Mouse (Mus musculus): ENCODE data around the gene Atp2a2.
A peak's percentile ranks its signal among the peaks of the same experiment; 100 is the strongest.

The Atp2a2 gene

DNA sequence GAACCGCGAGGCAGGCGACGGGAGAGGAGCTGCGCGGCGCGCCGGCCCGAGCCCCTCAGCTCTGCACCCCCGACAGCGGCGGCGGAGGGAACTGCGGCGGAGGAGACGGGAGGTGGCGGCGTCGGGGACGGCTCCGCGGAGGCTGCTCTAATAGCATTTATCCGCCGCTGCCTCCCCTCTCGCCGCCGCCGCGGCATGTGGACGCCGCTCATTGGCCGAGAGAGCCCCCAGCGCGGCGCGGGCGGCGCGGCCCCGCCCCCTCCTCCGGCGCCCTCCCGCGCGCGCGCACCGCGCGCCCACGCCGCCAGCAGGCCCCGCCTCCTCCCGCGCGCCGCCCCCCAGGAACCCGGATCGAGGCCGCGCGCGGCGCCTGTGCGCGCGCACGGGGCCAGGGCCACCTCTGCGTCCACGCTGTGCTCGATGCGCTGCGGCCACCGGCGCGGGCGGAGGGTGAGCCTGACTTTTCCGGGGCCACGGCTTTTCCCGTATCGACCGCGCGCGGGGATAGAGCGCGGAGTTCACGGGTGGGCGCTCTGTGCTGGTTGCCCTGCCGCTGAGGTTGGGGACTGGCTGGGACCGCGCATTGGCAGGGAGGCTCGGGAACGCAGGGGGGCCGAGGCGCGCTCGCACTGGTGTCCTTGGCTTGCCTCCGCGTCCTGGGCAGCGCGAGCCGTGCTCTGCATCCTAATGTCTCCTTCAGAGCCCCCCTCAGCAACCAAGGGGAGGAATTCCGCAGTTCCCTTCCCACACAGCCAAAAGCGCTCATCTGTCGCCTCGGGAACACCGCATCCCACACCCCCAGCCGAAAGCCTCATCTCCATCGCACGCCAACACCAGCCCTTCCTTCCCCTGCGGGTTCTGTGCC lies at the start of gene Atp2a2:
Gene Atp2a2, minus strand, starts transcription at position 149 of the 865 bp plus-strand sequence.
- peak; percentile 59 for DNase-seq (ENCODE audit: low read depth, low spot score)

DNA sequence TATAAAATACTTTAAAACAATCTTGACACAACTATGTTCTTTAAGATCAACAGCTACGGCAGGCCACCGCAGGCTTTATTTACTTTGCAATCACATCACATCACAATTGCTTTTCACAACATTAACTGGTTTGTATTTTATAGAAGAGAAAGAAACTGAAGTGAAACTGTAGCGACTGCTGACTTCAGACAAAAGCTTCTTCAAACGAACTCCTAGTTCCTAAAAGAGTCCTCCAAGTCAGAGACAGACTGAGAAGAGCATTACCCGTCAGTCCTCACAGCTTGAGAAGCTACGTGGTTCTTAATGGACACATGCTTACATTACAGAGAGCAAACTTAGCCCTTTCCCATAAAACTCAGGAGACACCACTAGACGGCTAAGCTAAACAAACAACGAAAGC lies 48.4 kb upstream of the Atp2a2 start:
- DNase-seq (ENCODE audit: low read depth, low spot score): no peak

DNA sequence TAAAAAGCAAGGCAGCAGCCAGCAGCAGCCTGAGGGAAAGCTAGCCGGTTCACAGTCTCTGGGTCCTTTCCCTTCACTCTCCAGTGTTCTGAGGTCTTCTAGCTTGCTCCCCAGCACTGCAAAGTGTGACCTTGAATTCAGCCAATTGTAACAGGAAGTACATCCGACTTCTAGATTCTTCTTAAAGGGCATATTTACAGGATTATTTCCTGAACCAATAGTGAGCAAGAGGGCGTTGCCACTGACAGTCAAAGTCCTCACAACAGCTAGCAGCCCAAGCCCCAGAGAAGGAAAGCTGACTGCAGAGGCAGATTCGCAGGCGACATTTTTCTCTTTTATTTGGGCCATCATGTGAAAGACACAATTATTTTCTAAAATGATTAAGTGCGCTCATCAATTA lies 46.6 kb upstream of the Atp2a2 start:
- no peak for DNase-seq (ENCODE audit: low read depth, low spot score)

DNA sequence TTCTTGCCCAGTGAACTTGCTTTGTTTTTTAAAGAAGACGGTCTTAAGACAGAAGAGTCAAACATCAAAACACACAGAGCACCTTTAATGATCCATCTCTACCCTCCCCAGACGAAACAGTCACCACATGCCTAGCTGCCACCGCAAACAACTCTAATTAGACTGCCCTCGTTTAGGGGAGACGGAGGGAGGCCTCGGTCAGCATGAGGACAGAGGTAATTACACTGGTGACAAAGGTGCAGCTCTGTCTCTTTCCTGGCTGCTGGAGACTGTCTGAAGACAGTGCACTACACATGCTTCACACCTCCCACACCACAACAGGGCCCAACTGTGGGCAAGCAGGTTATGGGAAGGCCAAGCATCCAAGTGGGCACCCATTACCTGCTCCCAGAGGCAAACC lies 45.8 kb upstream of the Atp2a2 start:
- no peak for DNase-seq (ENCODE audit: low read depth, low spot score)

DNA sequence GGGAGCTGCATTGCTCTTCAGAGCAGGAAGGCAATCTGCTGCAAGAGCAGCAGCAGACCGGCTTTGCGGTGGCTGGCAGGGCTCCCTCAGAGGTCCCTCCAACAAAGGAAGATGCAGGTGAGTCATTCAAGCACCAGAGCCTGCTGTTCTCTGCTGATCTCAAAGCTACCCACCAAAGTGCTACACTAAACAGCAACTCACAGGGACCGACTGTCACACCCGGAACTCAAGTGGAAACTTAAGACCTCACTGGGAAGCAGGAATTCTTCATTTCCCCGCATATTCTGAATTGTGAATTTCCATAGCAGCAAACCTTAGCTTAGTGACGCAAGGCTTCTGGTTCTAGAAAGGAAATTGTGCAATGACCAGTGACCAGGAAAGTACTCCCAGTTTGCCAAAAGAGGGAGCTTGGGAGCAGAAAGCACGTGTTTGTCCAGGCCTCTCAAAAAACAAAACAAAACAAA lies 45.3 kb upstream of the Atp2a2 start:
- no peak for DNase-seq (ENCODE audit: low read depth, low spot score)

DNA sequence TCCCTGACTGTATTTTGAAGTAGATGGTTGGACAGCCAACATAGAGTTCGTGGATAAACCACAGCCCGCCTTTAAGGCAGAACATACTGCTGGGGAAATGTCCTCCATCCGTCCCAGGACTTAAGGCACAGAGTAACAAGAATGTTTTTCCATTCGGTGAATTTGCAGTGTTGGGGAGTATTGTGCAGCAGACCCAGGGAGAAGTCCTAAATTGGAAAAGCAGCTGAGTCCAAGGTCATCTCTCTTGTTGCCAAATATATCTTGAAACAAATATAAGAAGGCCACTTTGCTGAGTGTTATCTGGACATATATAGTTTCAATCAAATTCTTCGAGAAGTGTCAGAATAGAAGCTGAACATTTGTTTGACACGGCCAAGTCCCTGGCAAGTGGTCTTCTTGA lies 41.4 kb upstream of the Atp2a2 start:
- no peak for DNase-seq (ENCODE audit: low read depth, low spot score)

DNA sequence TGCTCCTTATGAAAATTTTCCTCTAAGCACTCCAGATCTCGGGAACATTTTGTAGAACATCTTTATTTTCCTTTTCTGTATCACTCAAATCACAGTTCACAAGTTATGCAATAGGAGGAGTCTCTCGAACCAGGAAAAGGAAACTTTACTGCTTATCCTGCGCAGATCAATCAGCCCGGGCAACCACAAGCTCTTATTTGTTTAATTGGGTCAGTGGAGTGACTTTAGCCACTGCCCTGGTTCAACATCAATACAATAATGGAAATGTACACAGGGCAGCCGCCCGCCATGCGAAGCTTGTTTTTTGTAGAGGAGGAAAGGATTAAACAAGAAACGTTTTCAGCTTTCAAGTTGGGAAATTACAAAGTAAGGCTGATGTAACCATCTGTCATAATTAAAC lies 39.8 kb upstream of the Atp2a2 start:
- no peak for DNase-seq (ENCODE audit: low read depth, low spot score)

DNA sequence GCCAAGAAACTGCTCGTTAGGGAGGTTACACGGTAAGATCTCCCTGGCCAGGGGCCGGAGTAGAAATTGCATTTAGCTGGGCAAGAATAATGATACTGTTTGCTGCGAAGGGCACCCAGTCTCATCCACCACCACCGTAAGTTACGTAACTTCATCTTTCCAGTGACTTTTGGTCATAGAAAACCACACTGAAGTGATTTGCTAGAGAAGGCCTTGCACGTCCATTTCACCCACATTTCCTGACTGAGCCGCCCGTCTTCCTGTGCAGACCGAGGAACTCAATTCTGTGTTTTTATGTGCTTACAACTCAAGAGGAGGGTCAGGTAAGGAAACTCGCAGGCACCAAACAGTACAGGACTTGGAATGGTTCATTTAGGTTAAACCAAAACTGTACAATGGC lies 36.1 kb upstream of the Atp2a2 start:
- DNase-seq (ENCODE audit: low read depth, low spot score): no peak

DNA sequence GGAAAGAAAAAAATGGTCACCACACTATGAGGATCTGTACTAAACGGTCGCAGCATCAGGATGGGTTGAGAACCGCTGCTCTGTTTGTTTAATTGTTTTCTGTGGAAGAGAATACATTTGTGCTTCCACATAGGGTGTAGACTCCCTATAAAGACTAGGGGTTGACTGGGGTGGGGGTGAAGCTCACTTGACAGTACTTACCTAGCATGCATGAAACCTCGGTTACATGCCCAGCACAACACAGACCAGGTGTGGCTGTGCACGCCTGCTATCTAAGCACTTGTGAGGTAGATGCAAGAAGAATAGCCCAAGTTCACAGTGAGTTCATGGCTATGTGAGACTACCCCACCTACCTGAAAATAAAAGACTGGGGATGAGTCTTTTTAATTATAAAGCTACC lies 35.6 kb upstream of the Atp2a2 start:
- DNase-seq (ENCODE audit: low read depth, low spot score): no peak

DNA sequence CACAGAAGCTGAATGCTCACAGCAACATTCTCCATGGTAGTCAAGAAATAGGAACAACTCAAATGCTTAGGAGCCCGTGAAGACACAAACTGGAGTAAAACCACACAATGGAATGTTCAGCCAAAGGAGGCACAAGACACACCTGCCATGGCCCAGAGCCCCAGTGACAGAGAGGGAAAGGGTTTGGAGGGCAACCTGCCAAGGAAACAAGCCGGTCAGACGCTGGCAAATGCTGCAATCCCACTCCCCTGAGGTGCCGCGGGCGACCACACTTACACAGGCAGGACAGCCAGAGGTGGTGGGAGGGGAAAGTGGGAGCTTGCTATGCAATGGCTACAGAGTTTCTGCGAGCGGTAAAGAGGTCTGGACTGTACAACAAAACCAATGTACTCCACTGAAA lies 31.9 kb upstream of the Atp2a2 start:
- no peak for DNase-seq (ENCODE audit: low read depth, low spot score)

DNA sequence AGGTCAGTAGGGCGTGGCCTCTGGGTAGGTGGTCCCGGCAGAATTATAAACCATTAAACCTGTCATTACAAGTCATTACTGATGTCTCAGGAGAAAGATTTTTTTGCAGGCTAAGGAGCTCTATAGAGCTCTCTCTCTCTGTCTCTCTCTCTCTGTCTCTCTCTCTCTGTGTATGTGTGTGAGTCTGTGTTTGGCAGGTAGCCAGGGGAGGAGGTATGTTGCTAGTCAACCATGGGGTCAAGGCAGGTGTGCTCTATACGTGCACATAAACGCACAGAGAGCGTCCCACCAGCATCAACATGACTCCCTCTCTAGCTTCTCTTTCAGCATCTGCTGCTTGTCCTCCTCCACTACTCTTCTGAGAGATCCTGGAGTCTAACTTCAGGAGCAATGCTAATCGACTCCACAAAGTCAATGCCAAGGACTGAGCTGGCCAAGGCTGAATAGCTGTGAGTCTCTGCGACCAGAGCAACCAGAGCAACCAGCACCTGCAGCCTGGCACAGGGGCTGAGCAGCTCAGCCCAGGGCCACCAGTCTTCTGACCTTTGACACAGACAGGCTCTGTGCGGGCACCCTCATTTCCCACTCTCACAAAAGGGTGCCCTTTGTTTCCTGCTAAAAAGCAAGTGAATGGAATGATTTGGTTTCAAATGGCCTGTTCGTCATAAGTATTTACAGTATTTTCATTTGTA lies 28.0 kb upstream of the Atp2a2 start:
- no peak for DNase-seq (ENCODE audit: low read depth, low spot score)

DNA sequence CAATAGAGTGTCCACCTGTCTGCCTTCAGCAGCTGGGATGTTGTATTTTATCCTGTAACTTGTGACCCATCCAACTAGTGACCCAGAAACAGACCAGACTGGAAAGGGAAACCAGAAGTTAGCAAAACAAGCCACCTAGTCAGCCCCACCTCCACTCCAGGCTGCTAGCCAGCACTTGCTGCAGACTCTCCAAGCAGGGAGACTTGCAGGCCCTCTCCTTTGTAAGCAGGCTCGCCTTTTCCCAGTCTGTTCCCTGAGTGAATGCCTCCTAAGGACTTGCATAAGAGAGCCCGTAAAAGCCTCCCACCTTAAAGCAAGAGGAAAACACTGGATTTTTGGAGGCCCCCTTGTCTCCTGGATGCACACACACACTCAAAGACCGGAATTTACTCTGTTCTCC lies 27.3 kb upstream of the Atp2a2 start:
- no peak for DNase-seq (ENCODE audit: low read depth, low spot score)

DNA sequence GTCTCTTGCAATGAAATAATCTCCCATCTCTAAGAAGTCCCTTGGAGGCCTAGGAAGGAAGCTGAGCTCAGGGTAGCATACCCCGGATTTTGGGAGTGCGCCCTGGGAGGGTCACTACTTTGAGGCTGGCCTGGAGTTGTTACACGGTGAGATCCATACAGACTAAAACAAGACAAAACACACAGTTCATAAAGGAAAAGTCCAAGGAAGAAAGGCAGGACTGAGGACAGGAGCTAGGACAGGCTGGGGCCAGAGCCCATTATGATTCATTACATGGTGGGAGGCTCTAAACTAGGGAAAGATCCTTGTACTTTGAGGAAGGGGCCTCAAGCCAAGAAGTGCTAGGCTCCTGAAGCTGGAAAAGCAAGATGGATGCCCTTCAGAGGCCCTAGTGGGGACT lies 26.6 kb upstream of the Atp2a2 start:
- no peak for DNase-seq (ENCODE audit: low read depth, low spot score)

DNA sequence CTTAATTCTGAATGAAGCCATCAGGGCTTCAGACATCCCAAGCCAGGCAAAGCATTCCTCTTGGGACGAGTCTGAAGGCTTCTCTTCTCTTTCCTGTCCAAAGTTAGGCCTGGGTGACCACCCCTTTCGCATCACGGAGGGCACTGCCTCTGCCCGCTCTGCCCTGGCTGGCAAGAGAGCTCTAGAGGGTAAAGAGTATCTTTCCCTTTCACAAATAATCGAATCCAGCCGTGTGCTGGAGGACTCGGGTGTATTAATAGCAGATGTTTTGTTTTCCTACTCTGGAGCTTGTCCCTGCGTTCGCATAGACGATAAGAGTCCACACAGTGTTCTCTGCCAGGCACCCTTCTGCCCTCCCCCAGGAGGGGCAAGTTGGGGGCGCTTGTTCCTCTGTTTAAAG lies 25.7 kb upstream of the Atp2a2 start:
- DNase-seq (ENCODE audit: low read depth, low spot score): no peak

DNA sequence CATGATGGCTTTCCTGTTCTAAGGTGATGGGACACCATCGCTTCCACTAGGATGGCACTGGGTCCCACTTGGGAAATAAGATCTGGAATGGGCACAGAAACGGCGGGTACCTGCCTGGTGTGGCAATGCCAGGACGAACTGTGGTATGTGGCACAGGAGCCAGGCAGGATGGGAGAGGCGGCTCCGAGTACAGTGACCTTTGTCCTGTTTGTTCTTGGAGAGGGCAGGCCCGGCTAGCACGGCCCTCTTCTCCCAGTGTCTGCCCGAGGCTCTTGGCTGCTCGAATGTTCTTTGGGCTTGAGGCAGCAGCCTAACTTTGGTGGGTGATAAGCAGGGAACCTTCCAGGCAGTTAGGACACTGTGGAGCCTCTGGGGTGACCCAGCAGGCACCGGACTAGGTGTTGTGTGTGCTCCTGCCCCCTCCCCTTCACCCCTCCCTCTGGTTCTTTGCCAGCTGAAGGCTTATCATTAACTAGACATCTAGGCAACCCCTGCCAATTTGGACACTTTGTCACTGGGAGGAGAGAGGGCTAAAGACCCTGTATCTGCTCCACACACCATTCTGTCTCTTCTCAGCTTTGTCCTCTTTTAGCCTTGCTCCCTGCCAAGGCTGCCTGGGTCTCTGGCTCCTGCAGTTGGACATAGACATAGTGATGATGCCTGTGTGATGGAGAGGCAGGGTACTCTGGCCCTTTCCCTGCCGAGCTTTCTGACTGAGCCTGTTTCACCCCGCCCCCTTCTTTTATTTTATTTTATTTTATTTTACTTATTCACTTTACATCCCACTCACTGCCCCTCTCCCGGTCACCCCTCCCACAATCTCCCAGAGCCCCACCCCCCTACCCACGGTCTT lies 25.1 kb upstream of the Atp2a2 start:
- no peak for DNase-seq (ENCODE audit: low read depth, low spot score)

DNA sequence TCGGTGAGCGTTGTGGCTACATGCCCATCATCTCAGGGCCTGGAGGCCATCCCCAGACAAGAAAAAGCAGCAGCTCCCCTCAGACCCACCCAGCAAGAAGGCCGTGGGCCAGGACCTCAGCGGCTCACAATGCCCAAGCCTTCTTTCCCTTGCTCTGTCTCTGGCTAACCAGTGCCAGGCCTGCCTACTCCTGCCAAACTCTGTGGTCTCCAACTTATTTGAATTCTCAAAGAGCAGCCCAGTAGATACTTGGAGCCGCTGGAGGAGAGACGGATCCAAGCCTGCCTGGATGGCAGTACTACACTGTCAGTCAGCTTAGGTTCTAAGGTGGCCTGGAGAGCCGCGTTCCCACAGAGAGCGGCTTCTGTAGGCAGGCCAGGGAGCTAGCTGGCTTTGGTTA lies 24.4 kb upstream of the Atp2a2 start:
- no peak for DNase-seq (ENCODE audit: low read depth, low spot score)

DNA sequence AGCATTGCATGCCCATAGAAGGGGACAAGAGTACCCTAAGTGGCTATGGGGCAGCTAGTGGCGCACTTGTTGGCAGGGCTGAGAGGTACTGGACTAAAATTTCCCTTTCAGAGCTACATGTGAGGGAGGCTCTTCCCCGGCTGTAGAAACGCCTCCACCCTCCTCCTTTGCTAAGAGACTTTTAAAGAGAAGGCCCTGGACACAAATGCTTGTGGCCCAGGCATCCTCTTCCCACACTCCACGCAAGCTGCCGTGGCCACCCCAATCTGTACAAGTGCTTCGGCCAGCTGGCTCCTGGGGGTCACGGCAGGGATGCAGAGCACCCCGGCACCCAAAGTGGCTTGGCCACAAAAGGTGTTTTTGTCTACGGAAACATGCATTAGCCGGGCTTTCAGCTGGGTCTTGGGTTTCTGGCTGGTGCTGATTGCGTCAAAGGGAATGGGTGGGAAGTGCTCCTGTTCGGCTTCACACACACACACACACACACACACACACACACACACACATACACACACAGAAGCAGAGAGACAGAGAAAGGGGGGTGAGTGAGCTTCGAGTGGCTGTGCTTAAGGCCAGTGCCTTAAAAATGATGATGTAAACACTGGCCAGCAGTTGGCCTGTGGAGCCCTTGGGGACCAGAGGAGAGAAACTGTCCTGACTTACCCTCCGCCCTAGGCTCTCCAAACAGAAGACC lies 23.4 kb upstream of the Atp2a2 start:
- no peak for DNase-seq (ENCODE audit: low read depth, low spot score)

DNA sequence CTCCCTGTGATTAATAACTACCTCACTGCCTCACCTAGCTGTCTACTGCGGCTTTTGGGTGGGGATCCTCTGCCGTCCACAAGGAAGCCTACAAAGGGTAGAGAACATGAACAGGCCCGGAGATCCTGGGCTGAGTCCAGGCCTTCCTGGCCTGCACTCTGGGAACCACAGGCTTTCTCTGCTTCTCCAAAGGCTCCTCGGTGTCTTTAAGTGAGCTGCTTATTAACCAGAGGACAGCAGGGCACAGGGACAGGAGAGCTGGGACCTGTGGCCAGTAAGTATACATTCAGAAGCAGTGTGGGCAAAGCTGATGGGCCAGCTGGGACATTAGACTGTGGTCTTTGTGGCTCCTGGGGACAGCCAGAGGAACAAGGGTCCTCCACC lies 22.8 kb upstream of the Atp2a2 start:
- no peak for DNase-seq (ENCODE audit: low read depth, low spot score)

DNA sequence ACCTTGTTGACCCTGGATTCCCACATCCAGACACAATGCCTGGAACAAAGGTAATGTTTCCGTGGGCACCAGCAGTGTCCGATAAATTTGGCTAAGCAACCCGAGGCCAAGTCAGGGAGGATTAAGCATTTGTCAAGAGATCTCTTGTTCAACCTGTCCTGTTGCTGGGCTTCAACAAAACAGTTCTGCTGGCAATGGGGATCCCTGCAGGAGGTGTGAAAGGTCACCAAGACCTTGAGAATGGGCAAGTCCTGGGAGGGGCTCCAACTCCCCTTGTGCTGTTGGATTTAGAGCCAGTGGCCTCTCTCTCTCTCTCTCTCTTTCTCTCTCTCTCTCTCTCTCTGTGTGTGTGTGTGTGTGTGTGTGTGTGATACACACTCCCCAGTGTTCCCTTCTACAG lies 22.2 kb upstream of the Atp2a2 start:
- DNase-seq (ENCODE audit: low read depth, low spot score): no peak

DNA sequence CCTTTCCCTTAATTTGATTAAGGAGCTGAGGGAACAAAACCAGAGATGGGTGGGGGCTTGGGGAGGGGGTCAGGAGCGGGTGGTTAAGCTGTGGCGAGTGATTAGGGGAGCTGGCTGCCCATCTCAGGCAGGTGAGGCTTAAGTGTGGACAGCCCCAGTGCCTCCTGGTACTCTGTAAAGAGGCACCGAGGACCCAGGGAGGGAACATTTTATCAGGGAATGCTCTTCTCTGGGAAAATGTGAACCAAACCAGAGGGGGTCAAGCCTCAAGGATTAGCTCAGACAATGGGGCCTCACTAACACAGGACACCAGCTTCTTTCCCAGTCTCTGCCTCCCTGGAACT lies 19.1 kb upstream of the Atp2a2 start:
- no peak for DNase-seq (ENCODE audit: low read depth, low spot score)

DNA sequence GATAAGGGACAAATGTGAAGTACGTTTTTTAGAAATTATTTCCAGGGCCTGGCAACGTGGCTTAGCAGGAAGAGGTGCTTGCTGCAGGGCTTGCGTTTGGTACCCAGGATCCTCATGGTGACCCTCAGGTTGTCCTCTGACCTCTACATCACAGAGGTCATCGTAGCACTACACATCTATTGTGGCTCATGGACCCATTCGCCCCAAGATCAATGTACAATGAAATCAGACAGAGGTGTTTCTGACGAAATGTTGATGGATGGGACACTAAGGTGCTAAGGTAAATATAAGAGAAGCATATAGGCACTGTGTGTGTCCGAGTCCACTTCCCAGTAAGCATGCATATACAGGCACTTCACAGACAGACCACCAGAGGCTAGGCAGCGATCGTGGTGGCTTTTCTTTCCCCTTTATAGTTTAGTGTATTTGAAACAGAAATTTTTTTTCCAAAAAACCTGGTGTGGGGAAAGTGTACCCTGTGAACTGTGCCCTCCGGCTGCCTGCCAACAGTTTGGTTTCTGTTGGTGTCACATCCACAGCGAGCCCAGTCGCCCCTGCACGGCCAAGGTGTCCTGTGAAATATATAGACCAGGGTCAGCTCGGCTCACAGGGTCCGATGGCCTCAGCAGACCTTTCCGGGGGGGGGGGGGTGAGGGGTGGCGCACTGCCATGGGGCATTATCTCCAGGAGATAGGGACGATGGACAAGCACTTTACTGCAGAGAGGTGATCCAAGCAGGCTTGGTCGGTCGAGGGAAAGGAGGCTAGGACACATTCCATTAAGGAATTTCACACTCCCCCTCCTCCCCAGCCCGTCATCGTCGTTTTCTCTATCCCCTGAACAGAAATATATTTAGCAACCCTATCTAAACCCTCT lies 18.5 kb upstream of the Atp2a2 start:
- DNase-seq (ENCODE audit: low read depth, low spot score): no peak
